Mouse (Mus musculus) bone marrow macrophage, adult 2 months (primary cell): ENCODE measurements at regions not wholly inside any gene's neighbourhood (a gene's known extent, or its start where the extent isn't known, plus 50 kb on each side); places are given as distances from the start of the nearest gene placed in this dataset.
"Not testable (repeated sequence)": the region's sequence is repeated elsewhere in the genome, so short reads cannot be mapped to it uniquely, and the experiment has no call there.

Experiments
- CTCF ChIP-seq: IDR thresholded peaks from 2 replicates; pipeline ENCODE4 v1.5.1; 2012; ENCODE audit warnings: low read depth, mild to moderate bottlenecking, low read length, moderate library complexity
- POLR2A ChIP-seq: IDR thresholded peaks from 2 replicates; pipeline ENCODE4 v1.6.1; 2012; ENCODE audit warnings: mild to moderate bottlenecking, low read depth, low read length, borderline replicate concordance

DNA sequence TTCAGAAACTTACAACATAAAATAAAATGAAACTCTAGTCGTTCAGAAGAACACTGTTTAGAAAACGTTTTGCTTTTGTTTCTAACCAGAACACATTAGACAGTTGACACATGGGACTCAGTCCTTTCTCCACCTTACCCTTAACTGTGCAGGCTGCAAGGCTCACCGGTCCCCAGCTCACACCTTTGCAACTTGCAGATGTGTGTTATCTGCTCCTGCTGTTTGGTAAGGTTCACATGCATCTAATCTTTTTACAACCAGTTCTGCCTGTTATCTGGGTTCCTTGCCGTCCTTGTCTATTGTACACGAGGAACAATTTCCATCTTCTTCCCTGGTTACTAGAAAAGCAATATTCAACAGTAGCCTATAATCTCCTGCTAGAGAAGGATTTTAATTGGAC, 2598.0 kb downstream of the Gm37988 start:
- not testable (repeated sequence) for TF ChIP-seq CTCF, POLR2A
